Mouse (Mus musculus): Measurements from ENCODE around the gene Katnb1. TPM values are rescaled to one million over a fixed set of nuclear protein-coding genes. Genes with fewer than 3 reads are reported as not detected.

Katnb1 gene
- polyA plus RNA-seq, 1 experiment from 2014 or later = 9.6 TPM

GRCm38 (mm10) chr8:95140555-95140954 is 59.6 kb downstream of the Katnb1 start:
- H3K27me3 ChIP-seq = peaks cover 85% of the 10 kb centered on the region
- ATAC-seq (ENCODE audit: insufficient read depth) = no peak
- H3K4me1 ChIP-seq (replicated peaks) = peaks cover 24% of the 10 kb centered on the region
- no peak overlapping the region for H3K27ac ChIP-seq (replicated peaks)
- H3K9ac ChIP-seq = no peak overlapping the region
- H3K4me3 ChIP-seq (replicated peaks) = no peak overlapping the region
- H3K36me3 ChIP-seq (replicated peaks) = no peaks in the 10 kb centered on the region
- H3K9me3 ChIP-seq (replicated peaks) = no peaks in the 10 kb centered on the region
- 21% methylated on average over 5 of the region's 5 CpGs for WGBS (ENCODE audit: insufficient replicate concordance)
- peak overlapping the region; percentile 66; the same call in 1 of the 2 replicates for H3K4me2 ChIP-seq

GRCm38 (mm10) chr8:95141026-95141425 is 60.0 kb downstream of the Katnb1 start:
- ATAC-seq (ENCODE audit: insufficient read depth) = no peak
- Histone ChIP-seq H3K27ac (replicated peaks) (no peak overlapping the region), H3K4me3 (replicated peaks) (no peak overlapping the region), H3K4me2 (peak overlapping the region; percentile 66), H3K4me1 (replicated peaks) (peaks cover 24% of the 10 kb centered on the region), H3K27me3 (peaks cover 85% of the 10 kb centered on the region), H3K9me3 (replicated peaks) (no peaks in the 10 kb centered on the region), H3K36me3 (replicated peaks) (no peaks in the 10 kb centered on the region), H3K9ac (no peak overlapping the region)
- 36% methylated on average over 1 of the region's 1 CpGs for WGBS (ENCODE audit: insufficient replicate concordance)

DNA sequence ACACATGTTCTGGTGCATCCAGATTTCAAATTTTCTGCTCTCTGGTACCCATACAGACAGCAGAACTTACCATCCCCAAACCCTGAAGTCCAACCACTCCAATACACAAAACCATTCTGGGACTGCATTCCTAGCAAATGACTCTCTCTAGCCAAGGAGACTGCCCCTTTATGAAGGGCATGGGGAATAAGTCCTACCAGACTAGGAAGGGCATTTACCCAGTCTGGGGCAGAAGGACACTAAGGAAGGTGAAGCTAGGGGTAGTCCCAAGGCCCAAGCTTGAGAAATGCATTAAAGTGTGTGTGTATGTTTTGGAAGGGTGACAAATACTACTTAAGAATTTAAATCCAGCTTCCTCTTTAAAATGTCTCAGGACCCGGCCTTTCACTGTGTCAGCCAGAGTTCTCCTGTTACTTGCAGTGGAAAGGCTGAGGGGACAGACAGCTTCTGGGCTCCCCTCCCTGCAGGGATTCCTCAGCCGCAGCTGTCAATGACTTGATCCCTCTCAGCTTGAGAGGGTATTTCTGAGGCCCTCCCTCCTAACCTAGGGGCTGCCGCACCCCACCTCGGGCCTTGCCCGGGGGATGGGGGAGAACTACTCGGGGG is 60.6 kb downstream of the Katnb1 start:
- Histone ChIP-seq H3K9me3 (replicated peaks) (no peaks in the 10 kb centered on the region), H3K4me3 (replicated peaks) (peak overlapping the region; percentile 56), H3K4me1 (replicated peaks) (peaks cover 24% of the 10 kb centered on the region), H3K36me3 (replicated peaks) (no peaks in the 10 kb centered on the region), H3K4me2 (peak overlapping the region; percentile 66), H3K27ac (replicated peaks) (no peak overlapping the region), H3K27me3 (peaks cover 80% of the 10 kb centered on the region), H3K9ac (peak overlapping the region; percentile 39; the same call in 1 of the 2 replicates)
- ATAC-seq (ENCODE audit: insufficient read depth) = no peak
- WGBS (ENCODE audit: insufficient replicate concordance) = 3% methylated on average over 6 of the region's 6 CpGs

DNA sequence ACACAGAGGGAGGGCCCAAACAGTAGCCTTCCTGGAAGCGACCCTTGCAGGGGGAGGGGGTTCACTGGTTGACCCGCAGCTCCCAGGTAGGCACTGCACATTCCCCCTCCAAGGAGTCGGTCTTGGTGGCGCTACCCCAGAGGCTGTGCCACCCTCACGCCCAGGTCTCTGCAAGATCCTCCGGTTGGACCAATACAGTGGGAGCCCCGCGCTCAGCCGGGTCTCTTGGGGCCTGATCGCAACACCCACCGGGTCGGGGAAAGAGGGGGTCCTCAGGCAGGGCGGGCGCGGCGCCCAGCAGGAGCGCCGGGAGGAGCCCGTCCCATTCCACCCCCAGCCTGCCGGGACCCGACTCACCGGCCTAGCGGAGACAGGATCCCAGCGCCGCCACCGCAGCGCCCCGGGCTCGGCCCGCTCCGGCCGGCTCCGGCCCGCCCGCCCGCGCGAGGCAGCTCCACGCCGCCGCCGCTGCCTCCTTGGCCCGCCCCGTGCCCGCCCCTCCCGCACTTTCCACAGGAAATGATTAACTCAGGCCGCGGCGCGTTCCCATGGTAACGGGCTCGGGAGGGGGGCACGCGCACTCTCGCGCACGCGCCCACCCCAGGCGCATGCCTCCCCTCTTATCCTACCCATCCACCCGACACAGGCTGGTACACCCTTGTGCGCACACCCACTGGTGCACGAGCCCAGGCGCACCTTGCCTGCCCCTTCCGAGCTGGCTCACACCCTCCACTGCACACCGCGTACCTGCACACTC is 61.3 kb downstream of the Katnb1 start:
- peaks cover 73% of the 10 kb centered on the region for H3K27me3 ChIP-seq
- peaks cover 24% of the 10 kb centered on the region for H3K4me1 ChIP-seq (replicated peaks)

DNA sequence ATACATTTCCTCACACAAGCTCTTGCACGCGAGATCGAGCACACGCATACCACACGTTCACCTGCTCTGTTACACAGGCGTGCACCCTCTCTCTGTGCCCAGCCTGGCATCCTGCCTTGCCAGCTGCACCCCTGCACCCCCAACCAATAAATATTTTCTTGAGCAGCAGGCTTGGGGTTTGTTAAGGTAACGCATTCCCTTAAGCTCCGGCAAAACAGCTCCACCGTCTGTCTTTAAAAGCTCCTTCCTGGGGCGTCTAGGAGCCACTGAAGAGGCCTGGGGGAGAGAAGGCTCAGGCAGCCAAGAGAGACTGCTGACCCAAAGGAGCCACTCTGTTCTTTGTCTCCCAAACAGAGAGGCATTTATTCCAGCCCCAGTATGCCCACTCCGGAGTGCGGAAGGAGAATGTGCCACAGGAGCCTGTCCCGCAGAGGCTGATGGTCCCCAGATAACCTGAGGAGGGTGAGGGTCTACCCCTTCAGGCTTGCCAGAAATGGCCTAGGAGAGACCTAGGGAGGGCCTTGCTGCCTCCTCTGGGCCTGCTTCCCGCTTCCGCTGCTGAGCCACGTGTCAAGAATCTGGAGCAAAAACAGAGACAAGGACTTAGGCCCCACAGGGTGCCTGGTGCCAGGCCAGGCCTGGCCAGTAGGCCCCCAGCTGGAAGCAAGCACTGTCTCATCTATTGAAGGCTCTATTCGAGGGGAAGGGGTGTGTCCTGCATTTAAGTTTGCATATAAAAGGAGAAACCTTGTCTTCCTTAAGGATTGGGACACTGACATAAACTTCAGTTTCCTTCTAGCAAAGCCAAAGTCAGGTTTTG is 62.2 kb downstream of the Katnb1 start:
- WGBS (ENCODE audit: insufficient replicate concordance) = 45% methylated on average over 17 of the region's 17 CpGs
- H3K4me3 ChIP-seq (replicated peaks) = no peak overlapping the region
- H3K9me3 ChIP-seq (replicated peaks) = no peaks in the 10 kb centered on the region
- no peaks in the 10 kb centered on the region for H3K36me3 ChIP-seq (replicated peaks)
- H3K27me3 ChIP-seq = peaks cover 64% of the 10 kb centered on the region
- H3K9ac ChIP-seq = no peak overlapping the region
- peaks cover 24% of the 10 kb centered on the region for H3K4me1 ChIP-seq (replicated peaks)
- no peak overlapping the region for H3K4me2 ChIP-seq
- no peak for ATAC-seq (ENCODE audit: insufficient read depth)
- H3K27ac ChIP-seq (replicated peaks) = no peak overlapping the region

More for the DNA sequence above, 61.3 kb downstream of the Katnb1 start:
- H3K4me3 ChIP-seq (replicated peaks) = peak overlapping the region; percentile 56
- H3K9me3 ChIP-seq (replicated peaks) = no peaks in the 10 kb centered on the region
- H3K27ac ChIP-seq (replicated peaks) = 0 out of 2 replicates have a peak overlapping the region, but pooled peaks have one; percentile 24
- peak overlapping the region; percentile 66 for H3K4me2 ChIP-seq
- H3K36me3 ChIP-seq (replicated peaks) = no peaks in the 10 kb centered on the region
- peak; percentile 19; the same call in 1 of the 2 replicates for ATAC-seq (ENCODE audit: insufficient read depth)
- H3K9ac ChIP-seq = peak overlapping the region; percentile 39; the same call in 1 of the 2 replicates
- 2% methylated on average over 65 of the region's 66 CpGs for WGBS (ENCODE audit: insufficient replicate concordance)

- H3K9ac ChIP-seq = no peak overlapping the region
- no peak for ATAC-seq (ENCODE audit: insufficient read depth)
- H3K27ac ChIP-seq (replicated peaks) = no peak overlapping the region; the same call in 1 of the 2 replicates
- H3K4me2 ChIP-seq = no peak overlapping the region
- no peak overlapping the region for H3K4me3 ChIP-seq (replicated peaks)
- WGBS (ENCODE audit: insufficient replicate concordance) = 62% methylated on average over 6 of the region's 6 CpGs
- H3K27me3 ChIP-seq = peaks cover 55% of the 10 kb centered on the region
- H3K9me3 ChIP-seq (replicated peaks) = no peaks in the 10 kb centered on the region
- no peaks in the 10 kb centered on the region for H3K36me3 ChIP-seq (replicated peaks)
- H3K4me1 ChIP-seq (replicated peaks) = peaks cover 24% of the 10 kb centered on the region
Observed at GRCm38 (mm10) chr8:95143805-95144630, 63.0 kb downstream of the Katnb1 start.

DNA sequence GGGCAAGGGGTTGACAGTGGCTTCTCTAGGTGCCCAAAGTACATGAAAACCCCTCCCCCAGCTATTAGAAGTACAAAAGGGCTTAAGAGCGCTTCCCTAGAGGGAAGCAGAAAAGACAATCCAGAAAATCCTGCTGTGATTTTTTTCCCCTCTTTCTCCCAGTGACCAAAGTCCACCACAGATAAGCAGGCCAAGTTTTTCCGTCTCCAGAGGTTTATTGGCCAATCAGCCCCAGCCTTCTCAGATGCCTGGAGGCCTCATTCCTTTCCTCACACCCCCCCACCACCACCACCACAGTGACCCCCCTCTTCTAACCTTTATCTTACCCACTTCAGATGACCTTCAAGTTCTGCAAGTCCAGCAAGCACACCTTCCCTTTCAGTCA is 63.6 kb downstream of the Katnb1 start:
- no peak overlapping the region; the same call in 1 of the 2 replicates for H3K27ac ChIP-seq (replicated peaks)
- no peak for ATAC-seq (ENCODE audit: insufficient read depth)
- peaks cover 22% of the 10 kb centered on the region for H3K4me1 ChIP-seq (replicated peaks)
- WGBS (ENCODE audit: insufficient replicate concordance) = 46% methylated on average over 2 of the region's 2 CpGs
- H3K9me3 ChIP-seq (replicated peaks) = no peaks in the 10 kb centered on the region
- H3K27me3 ChIP-seq = peaks cover 49% of the 10 kb centered on the region
- no peaks in the 10 kb centered on the region for H3K36me3 ChIP-seq (replicated peaks)
- H3K4me2 ChIP-seq = no peak overlapping the region
- H3K9ac ChIP-seq = no peak overlapping the region
- no peak overlapping the region for H3K4me3 ChIP-seq (replicated peaks)

DNA sequence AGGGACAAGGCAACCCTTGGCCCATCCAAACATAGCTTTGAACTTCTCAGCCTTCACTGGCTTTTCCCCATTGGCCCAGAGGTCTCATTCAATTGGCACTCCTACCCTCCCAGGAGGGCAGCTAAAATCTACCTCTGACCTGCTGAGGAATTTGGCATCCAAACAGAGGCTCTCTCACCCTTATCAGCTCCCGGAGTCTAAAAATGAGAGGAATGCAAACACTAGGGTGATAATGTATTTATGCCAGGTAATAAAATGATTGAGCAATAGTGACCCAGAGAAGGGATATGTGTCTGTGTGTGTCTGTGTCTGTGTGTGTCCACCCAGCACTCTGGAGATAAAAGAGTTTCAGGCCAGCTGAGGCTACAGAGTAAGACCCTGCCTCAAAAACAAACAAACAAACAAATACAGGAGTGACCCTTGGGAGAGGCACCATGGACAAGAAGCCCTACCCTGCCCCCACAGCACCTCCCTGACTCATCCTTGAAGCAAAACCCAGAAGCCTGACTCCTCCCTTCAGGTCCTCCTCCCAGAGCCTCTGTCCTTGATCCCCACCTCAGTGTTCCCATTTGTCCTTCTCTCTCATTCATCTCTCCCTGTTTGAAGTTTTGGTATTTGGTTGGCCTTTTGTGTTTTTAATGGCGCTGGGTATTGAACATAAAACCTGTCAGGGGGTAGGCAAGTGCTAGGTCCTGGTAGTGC is 65.2 kb downstream of the Katnb1 start:
- Histone ChIP-seq H3K27me3 (peaks cover 34% of the 10 kb centered on the region), H3K4me1 (replicated peaks) (peaks cover 14% of the 10 kb centered on the region), H3K36me3 (replicated peaks) (no peaks in the 10 kb centered on the region), H3K4me3 (replicated peaks) (no peak overlapping the region), H3K9ac (no peak overlapping the region), H3K4me2 (no peak overlapping the region), H3K9me3 (replicated peaks) (no peaks in the 10 kb centered on the region), H3K27ac (replicated peaks) (no peak overlapping the region)
- ATAC-seq (ENCODE audit: insufficient read depth) = no peak
- 42% methylated on average over 2 of the region's 2 CpGs for WGBS (ENCODE audit: insufficient replicate concordance)

- Histone ChIP-seq H3K9me3 (replicated peaks) (no peaks in the 10 kb centered on the region), H3K27me3 (peaks cover 27% of the 10 kb centered on the region), H3K4me1 (replicated peaks) (peaks cover 14% of the 10 kb centered on the region), H3K4me2 (no peak overlapping the region), H3K4me3 (replicated peaks) (no peak overlapping the region), H3K27ac (replicated peaks) (no peak overlapping the region), H3K9ac (no peak overlapping the region), H3K36me3 (replicated peaks) (no peaks in the 10 kb centered on the region)
- 63% methylated on average over 5 of the region's 5 CpGs for WGBS (ENCODE audit: insufficient replicate concordance)
- ATAC-seq (ENCODE audit: insufficient read depth) = no peak
Observed at GRCm38 (mm10) chr8:95146846-95147245, 65.9 kb downstream of the Katnb1 start.

- no peak overlapping the region for H3K27ac ChIP-seq (replicated peaks)
- no peaks in the 10 kb centered on the region for H3K9me3 ChIP-seq (replicated peaks)
- no peak overlapping the region for H3K4me3 ChIP-seq (replicated peaks)
- peaks cover 5% of the 10 kb centered on the region; the same call in 1 of the 2 replicates for H3K4me1 ChIP-seq (replicated peaks)
- WGBS (ENCODE audit: insufficient replicate concordance) = 14% methylated on average over 10 of the region's 10 CpGs
- no peak for ATAC-seq (ENCODE audit: insufficient read depth)
- H3K27me3 ChIP-seq = peaks cover 2% of the 10 kb centered on the region; the same call in 1 of the 2 replicates
- H3K9ac ChIP-seq = no peak overlapping the region
- H3K4me2 ChIP-seq = no peak overlapping the region
- H3K36me3 ChIP-seq (replicated peaks) = no peaks in the 10 kb centered on the region
Observed at GRCm38 (mm10) chr8:95149426-95149825, 68.4 kb downstream of the Katnb1 start.
